Mouse (Mus musculus) retina, embryonic 14.5 days (tissue): ENCODE measurements at regions not wholly inside any gene's neighbourhood (a gene's known extent, or its start where the extent isn't known, plus 50 kb on each side); places are given as distances from the start of the nearest gene placed in this dataset.

Experiments used
- DNase-seq: peaks from one replicate; pipeline ENCODE4 v3.0.0-alpha.2; 2015; ENCODE audit warnings: low spot score

DNA sequence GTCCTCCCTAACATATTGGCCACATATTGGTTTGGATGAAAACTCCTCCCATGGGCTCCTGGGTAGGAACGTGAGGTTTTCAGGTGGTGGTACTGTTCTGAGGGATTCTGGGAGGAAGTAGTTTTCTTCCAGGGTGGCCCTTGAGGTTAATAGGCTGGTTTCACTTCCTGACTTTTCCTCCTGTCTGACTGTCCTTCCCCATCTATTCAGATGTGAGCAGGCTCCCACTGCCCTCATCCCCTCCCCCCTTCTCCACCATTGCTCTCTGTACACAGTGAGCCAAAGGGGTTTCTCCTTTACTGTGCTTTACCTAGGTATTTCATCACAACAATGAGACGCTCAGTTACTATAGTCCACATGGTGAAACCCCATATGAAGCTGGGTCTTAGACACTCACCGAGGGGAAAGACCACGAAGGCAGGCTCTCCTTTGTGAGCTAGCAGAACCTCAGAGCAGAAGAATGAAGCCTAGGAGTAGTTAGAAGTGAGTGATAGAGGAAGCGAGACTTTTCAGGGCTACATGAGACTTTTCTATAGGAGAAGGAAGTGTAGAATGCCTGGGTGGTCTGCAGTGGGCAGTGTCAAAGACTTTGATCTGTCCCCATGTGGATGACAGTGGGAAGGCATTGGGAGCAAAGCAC lies 135.3 kb downstream of the Cd83 start:
- DNase-seq, result no peak

DNA sequence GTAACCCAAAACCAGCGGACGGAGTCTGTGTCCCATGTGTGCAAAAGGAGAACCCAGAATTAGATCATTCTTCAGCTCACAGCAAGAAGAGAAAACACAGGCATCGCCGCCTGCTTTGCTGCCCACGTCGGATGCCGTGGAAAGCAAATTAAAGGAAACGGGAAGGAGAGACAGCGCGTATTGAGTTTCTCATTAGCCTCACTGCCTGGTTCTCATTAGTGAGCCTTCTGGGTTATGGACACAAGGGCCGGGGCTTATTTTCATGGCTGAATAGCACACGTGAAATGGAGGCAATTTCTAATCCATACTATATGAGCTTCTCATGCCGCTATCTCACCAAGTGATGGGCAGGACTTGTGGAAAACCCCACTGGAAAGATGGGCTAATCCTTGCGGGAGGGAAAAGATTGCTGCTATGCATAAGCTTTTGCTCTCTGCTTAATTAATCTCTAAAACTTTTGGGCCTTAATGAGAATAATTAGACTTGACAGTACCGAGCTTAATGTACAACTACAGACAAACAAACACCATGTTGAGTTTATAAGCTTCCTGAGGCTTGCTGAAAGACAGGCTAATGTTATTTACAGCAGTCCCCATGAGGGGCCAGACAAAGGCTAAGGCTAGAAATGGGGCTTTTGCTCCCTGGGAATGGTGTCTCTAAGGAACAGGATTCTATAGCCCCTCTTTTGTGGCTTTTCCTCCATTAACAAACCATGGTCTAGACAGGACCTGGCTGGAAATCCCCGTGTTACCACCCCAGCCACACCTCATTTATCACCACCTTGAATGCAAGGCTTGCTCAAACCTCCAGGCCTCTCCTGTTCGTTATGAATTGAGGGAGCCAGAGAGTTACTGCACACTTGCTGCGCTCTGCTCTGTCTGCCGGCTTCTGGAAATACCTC lies 145.8 kb downstream of the Cd83 start:
- peak; percentile 66 for DNase-seq

DNA sequence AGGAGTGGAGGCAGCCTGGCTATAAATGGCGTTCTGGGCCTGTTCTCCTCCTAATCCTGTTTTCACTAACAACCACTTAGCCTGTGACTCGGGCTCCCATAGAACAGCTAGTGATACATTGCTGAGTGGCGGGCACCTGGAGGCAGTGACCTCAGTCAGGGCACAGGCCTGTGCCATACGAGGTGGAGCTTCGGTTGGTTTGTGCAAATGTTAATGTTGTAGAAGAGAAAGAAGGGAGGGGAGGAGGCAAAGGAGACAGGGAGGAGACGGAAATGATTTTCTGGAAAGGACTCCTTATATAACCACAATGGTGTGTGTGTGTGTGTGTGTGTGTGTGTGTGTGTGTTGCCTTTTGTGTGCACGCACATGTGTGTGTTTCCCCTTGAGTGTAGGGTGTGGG lies 148.4 kb downstream of the Cd83 start:
- DNase-seq, result no peak

DNA sequence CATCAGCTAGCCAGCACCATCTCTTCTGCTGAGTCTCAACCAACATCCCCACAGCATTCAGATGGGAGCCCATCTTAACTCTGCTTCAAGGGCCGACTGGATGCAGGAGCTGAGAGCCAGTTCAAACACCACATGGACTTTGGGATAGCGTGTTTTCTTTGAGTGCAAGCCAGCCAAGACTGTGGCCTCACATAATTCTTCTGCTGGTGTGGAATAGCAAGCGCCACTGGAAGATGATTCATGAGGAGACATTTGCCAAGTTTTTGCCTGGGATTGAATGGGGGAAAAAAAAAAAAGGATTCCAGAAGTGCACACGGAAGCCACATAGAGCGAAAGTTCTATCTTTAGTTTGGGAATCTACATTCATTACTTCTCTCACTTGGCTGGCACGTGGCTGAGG lies 150.7 kb downstream of the Cd83 start:
- DNase-seq, result no peak

DNA sequence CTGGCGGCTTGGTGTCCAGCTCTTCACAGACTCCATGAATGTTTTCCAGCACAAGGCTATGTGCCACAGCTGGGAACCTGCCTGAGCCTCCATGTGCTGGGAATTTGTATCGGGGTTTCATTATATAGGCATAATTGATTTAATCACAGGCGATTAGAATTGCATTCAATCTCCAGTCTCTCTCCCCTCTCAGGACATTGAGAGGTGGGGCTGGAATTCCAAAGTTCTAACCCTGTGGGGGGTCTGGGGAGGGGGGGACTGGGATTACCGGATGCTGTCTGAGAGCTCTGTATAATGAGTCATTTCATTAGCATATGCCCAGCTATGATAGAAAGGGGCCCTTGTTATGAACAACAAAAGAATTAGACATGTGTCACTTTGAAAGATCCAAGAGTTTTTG lies 151.9 kb downstream of the Cd83 start:
- DNase-seq, result peak; percentile 76

- no peak for DNase-seq
Observed at GRCm38 (mm10) chr13:43938611-43939010, 154.0 kb downstream of the Cd83 start.

- DNase-seq, result no peak
Observed at GRCm38 (mm10) chr13:43939375-43939774, 154.8 kb downstream of the Cd83 start.

DNA sequence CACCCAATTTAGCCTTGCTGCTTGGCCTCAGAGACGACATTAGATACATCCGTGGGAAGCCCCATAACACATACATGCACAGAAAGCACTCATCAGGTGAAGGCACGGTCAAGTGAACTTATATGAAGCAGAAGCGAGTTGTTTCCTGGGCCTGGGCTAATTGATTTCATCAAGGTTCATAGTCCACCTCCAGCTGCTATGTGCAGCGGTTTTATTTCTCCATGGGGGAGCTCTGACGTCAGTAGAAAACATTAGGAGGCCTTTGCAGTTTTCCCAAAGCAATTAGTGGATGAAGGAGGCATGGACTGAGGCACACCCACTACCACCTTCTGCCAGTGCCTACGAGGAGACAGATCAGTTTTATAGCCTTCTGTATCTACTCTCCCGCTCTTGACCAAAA lies 157.2 kb downstream of the Cd83 start:
- no peak for DNase-seq

DNA sequence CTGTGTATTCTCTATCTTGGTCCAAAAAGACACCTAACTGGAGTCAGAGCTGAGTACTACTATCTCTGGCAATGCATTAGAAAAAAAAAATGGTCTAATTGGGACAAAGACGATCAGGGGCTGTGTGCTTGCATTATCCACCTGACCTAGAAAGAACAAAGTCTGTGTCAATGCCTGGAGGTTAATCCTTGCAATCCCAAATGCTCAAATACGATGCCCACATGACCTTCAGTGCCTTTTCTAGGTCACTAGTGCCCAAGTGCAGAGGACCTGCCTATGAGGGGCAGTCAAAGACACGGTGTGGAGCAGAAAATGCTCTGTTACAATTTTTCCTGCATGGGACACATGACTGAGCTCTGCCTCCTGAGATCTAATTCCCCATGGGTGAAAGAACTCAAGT lies 164.0 kb downstream of the Cd83 start:
- peak; percentile 58 for DNase-seq

- DNase-seq, result peak; percentile 74
Observed at GRCm38 (mm10) chr13:43949740-43950643, 165.4 kb downstream of the Cd83 start.

GRCm38 (mm10) chr13:43952491-43952890 lies 167.9 kb downstream of the Cd83 start:
- DNase-seq, result peak; percentile 54

- DNase-seq, result no peak
Observed at GRCm38 (mm10) chr13:43952972-43953592, 168.5 kb downstream of the Cd83 start.

DNA sequence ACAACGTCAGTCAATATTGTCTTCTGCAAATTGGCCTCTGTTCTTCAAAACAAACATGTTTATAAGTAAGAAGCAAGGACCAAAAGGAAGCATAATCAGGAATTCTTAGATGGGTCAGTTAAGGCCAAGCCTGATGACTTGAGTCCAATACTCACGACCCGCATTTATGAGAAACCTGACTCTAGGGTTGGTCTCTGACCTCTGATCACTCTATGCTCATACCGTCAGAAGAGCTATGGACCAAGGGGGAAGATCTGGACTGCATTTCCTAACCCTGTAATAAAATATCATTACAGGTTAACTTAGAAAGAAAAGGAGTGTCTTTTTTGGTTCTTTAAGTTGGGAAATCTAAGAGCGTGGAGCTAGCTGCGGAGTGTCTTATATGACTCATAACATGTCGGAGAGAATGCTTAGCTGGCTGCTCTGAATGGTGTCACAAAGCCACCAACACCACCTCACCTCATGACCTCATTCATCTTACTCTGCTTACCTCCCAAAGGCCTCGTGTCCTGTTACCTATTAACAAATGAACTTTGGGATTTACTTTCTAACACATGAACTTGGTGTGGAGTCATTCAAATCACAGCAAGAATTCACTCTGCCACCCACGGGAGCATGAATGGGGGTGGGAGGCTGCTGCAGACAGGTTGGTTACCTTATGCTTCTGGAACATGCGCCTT lies 170.3 kb downstream of the Cd83 start:
- DNase-seq, result no peak

GRCm38 (mm10) chr13:43957046-43957445 lies 172.5 kb downstream of the Cd83 start:
- DNase-seq, result no peak

- DNase-seq, result no peak
Observed at GRCm38 (mm10) chr13:43959121-43959572, 174.6 kb downstream of the Cd83 start.

GRCm38 (mm10) chr13:43961047-43961690 lies 176.6 kb downstream of the Cd83 start:
- no peak for DNase-seq

DNA sequence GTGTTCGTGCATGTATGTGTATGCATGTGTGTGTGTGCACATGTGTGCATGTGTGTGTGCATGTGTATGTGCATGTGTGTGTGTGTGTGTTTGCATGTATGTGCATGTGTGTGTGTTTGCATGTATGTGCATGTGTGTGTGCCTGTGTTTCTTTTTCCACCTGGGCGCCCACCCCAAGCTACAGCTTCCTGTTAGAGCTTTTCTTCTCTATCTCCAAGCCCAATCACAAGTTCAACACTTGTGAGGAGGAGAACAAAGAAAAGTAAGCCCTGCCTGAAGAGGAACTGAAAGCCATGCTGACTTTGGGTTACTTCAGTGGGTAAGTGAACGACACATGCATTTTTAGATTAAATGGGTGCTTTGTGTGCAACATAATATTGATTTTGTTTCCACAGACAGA lies 177.4 kb downstream of the Cd83 start:
- DNase-seq, result no peak

- DNase-seq, result no peak
Observed at GRCm38 (mm10) chr13:43963321-43963720, 178.7 kb downstream of the Cd83 start.

DNA sequence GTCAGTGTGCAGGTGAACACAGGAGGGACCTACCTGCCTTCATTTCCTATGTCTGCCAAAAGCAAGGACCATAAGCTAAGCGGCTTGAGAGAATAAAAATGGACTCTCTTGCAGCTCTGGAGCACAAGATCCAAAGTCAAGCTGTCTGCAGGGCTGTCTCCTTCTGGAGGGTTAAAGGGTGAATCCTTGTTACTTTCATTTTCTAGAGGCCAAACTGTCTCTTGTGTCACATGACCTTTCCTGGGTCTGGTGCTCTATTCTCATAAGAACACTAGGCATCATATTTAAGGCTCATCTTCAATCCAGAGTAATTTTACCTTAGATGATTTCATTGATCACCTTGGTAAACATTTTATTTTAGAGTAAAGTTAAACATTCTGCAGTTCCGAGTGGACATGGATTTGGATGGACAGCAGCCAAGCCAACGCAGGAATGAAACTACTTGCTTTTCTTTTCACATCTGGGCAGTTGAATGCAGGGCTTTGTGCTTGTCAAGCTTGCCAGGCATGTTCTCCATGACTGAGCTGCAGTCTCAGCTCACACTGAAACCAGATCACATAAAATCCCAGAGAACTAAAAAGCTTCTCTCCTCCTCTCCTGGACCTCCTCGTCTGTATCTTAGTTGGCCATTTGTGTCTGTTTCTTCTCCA lies 180.8 kb downstream of the Cd83 start:
- no peak for DNase-seq

DNA sequence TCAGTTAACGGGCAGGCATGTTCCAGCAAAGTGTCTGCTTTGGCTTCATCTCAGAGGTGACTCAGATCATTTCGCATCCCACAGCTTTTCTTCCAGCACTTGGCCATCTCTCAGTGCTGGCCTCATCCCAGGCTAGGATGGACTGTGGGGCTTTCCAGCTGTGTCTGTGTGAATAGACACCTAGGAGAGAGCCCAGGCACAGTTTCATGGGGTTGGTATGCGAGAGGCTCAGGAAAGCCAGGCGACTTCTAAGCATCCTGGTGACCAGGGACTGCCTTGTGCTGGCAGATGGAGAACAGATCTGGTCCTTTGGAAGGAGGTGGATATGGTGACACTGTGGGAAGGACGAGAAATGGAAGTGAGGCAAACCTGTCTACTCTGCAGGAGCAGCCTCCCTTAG lies 182.9 kb downstream of the Cd83 start:
- DNase-seq, result no peak
